In genomic region chr19:6649885-6650284, GRCm38 (mm10) we compare ENCODE assay signal across 16 mouse cellular contexts.
"Had no signal": no experiment of that assay in that cellular context is flagged by ENCODE, and none has a peak within 500 bp of the region (broad histone marks: within the 10 kb centered on the region; RNA-seq: fewer than 3 reads in every experiment).

No protein-coding gene starts in this region.

- H3K9ac ChIP-seq: neural tube, embryonic 13.5 days; neural tube, embryonic 15.5 days; stomach, embryonic 15.5 days had no signal

- H3K27ac ChIP-seq: neural tube, embryonic 13.5 days; neural tube, embryonic 15.5 days; stomach, embryonic 15.5 days; stomach, postnatal 0 days had no signal

- H3K4me3 ChIP-seq: neural tube, embryonic 13.5 days; neural tube, embryonic 15.5 days; stomach, embryonic 15.5 days had no signal

- DNase-seq: retina, postnatal 1 day; right cerebral cortex, adult 18-20 months; right cerebral cortex, postnatal 14 days; right cerebral cortex, postnatal 25 days; right cerebral cortex, postnatal 4 days; spleen, adult 18-20 months; thymus, adult 18-20 months; thymus, adult 2 months; thymus, postnatal 14 days; thymus, postnatal 25 days; thymus, postnatal 36 days; thymus, postnatal 4 days had no signal

- H3K27me3 ChIP-seq: neural tube, embryonic 13.5 days; neural tube, embryonic 15.5 days; stomach, embryonic 15.5 days had no signal

- H3K9me3 ChIP-seq: neural tube, embryonic 13.5 days; neural tube, embryonic 15.5 days; stomach, embryonic 15.5 days had no signal

- H3K4me1 ChIP-seq: neural tube, embryonic 13.5 days; stomach, embryonic 15.5 days had no signal

- H3K36me3 ChIP-seq: neural tube, embryonic 13.5 days; neural tube, embryonic 15.5 days; stomach, embryonic 15.5 days had no signal

- H3K4me2 ChIP-seq: neural tube, embryonic 13.5 days; neural tube, embryonic 15.5 days; stomach, embryonic 15.5 days had no signal
